Mouse (Mus musculus): ENCODE measurements around the gene Cdh23.

DNA sequence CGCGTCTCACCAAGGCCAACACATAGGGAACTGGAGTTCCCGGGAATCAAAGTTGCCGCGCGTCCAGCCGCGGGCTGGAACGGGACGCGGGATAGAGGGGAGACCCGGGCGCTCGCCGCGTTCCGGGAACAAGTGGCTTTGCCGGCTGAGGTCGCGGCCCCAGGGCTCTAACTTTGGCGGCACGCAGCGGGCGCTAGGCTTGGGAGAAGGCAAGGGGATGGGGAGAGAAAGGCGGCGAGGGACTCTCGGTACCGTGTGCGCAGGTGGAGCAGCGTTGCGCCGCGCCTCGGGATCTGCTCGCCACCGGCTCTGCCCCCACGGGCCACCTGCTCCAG lies 9.7 kb downstream of the Cdh23 start:
- TF ChIP-seq FLI1 (IDR thresholded peaks at IDR 0.05; ENCODE audit: low read length) (no peak), GATA1 (IDR thresholded peaks at IDR 0.05; ENCODE audit: borderline replicate concordance, low read length) (no peak)
